Mouse (Mus musculus) mesoderm, embryonic 11.5 days (tissue): ENCODE data around the gene AA467197.

Experiments
- DNase-seq: peaks from one replicate; pipeline ENCODE4 v3.0.0-alpha.2; 2012; ENCODE audit warnings: low read depth, low spot score

AA467197 gene

GRCm38 (mm10) chr2:122638029-122638428 lies 1.2 kb downstream of the AA467197 start:
- no peak for DNase-seq

DNA sequence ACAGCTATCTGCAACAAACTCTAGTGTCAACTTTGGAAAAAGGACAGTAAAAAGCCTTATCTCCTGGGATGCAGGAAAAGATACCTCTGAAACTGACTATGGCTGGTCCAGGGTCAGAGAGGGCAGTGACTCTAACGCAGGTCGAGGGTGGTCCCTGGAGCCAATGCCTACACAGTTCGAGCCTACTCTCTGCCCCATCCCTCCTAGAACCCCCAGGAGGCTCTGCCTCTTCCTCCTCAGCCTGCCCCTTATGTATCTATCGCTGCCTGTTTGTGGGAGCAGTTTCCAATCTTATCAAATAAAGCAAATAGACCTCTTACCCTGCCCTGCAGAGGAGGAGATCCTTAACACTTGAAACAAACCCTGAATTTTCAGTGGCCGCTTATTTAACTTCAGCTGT lies 1.9 kb downstream of the AA467197 start:
- DNase-seq, result no peak

GRCm38 (mm10) chr2:122652096-122653084 lies 15.6 kb downstream of the AA467197 start:
- no peak for DNase-seq

DNA sequence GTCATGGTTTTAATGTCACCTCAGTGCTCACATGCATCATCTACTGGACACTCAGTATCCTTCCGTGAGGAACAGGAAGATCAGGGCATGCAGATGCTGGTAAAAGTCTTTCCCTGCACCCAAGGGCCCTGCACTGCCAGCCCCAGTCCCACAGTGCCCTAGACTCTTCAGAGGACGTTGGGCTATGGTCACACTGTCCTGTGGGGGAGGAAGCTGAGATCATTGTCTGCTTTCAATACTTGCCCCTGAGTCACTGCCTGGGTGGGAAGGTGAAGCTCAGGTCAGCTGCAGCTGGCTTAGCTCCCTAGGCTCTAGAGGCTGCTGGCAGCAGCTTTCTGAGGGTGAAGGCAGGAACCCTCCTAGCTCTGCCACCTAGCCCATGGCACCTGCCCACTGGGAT lies 19.3 kb downstream of the AA467197 start:
- no peak for DNase-seq

- DNase-seq, result no peak
These were observed 20.0 kb downstream of the AA467197 start for GRCm38 (mm10) chr2:122656767-122657166.

DNA sequence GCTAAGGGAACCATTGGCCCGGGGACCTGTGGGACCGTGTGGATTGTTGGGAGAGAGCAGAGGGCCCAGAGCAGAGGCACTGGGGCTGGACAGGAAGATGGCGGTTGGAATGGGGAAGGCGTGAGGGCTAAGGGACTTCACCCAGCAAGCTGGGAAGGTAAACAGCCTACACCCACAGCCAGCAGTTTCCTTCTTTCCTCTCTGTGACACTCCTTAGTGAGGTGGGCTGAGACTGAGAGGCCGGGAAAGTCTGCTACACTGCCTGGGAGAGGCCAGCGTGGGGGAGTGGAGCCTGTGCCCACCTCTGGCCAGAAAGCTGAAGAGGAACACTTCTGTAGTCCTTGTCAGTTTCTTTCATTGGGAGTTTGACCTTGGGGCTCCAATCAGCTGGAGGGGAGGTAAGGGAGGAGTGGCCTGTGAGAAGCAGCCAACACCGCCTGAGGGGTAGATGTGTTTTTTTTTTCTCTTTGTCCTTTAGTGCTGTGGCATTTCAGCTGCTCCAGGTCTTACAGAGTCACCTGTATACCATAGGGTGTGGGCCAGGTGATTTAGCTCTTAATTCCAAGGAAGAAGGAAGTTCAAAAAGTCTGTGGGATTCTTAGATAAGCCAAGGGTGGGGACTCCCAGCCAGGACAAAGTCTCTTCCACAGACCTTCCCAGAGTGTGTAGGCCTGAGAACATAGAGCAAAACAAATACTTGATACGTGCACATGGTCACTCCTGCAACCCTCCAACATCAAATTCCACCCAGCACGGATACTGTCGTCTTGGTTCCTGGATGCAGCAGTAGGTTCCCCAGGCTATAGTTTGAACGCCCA lies 21.1 kb downstream of the AA467197 start:
- no peak for DNase-seq

GRCm38 (mm10) chr2:122659825-122660224 lies 23.0 kb downstream of the AA467197 start:
- DNase-seq, result no peak

DNA sequence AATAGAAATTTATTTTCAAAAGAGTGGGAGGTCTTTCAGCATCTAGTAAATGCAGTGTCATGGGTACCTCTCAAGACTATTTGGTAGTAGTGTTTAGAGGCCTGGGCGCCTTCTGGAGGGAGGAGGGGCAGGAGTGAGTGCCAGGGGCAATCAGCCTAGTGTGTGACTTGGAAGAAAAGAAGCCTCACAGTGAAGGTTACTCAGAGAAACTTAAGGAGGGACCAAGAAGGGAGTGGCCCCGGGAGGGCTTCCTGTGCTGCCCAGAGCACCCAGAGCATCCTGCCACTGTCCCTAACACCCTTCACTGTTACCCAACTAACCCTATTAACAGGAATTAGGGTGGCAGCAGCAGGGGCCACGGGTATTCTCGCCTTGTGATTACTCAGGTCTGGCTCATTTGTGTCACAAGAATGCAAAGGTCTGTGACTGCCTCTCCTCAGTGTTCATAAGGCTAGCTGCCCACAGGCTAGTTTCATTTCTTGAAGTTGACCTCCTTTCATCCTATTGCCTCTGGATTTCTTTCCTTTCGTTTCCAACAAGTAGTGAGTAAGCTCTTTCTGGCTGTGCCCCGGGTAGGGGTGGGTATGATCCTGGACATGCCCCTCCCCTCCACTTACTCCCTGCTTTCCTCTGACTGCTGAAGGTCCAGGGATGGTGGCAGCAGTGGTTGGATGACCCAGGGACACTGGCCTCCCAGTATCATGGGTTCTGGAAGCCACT lies 28.6 kb downstream of the AA467197 start:
- DNase-seq, result no peak

DNA sequence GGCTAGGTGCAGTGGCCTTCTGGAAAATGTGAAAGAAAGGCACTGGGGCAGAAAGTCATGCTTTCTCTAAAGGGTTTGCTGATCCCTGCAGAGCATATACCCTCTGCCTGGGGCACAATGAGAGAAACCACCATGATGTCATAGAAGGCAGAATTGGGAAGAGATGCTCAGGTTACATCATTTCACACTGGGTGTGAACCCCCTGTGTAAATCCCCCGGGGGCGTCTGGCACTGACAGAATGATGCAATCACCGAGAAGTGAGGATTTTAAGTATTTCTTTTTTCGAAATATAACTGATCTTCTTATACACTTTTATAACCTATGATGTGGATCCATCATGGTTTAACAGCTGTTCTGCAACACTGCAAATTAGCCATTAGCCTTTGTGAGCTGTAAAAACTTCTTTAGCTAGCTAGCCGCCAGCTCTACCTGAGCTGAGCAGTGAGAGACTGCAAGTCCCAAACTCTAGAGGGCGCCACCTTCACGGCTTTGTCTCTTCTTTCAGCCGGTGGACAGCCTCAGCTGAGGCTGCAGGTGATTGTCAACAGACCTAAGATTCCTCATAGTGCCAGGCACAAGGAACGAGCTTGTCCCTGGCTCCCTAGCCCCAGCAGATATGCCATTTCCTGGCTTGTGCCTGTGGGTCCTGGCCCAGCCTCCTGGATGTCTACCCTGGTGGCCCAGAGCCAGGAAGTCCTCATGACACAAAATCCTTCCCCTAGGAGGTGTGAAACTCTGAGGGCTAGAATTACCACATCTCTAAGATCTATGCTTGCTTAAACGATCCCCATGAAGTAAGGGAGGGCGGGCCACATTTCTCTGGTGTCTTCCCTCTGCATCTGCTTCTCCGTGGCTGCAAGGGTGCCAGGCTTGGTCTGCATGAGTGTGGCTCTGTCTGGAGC lies 29.4 kb downstream of the AA467197 start:
- peak; percentile 12 for DNase-seq

DNA sequence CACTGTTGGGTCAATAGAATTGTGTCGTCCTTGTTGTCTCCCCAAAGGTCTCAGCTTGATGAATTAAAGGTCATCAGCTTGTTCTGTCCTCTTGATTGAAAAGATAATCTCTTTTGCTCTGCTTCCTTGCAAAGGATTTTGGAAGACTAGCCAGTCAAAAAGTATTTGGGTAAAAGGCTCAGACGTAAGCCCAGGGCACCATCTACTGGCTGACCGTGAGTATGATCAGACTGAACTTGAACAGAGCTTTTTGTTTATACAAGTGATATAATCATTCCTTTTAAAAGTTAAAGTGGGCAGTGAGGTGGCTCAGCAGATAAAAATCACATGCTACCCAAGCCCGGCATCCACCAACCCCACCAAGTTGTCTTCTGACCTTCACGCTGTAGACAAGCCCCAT lies 31.1 kb downstream of the AA467197 start:
- peak; percentile 43 for DNase-seq

GRCm38 (mm10) chr2:122671714-122672113 lies 34.9 kb downstream of the AA467197 start:
- no peak for DNase-seq

- DNase-seq, result no peak
These were observed 36.1 kb downstream of the AA467197 start for GRCm38 (mm10) chr2:122672841-122673240.

GRCm38 (mm10) chr2:122675126-122675525 lies 38.3 kb downstream of the AA467197 start:
- no peak for DNase-seq

DNA sequence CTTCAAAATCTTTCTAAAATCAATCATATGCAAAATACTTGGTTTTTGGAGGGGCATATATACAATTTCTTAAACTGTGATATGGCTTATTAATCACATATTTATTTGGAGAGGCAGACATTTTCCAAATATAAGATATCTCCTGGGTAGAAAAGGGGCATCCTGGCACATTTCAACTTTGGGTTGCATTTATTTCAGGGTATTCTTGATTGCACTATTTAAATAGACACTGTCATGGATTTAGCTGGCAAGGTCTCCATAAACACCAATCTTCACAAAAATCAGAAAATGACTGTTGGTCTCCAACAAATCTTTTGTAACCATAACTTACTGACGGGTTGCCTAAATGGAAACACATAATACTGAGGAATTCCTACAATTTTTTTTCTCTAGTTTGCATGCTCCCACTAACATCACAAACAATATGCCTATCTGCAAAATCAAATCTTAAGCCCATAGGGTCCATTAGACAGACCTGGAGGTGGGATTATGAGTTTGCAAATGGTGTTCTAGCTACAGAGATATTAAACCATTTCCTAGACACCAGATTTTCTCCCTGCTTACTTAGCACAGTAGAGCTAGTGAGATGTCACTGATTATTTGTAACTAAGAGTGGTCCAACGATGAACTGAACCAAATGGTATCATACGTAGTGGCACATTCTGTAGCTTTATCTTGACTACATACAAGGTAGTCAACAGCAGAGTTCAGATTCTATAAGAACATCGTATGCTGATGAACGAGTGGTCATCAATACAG lies 44.8 kb downstream of the AA467197 start:
- no peak for DNase-seq

DNA sequence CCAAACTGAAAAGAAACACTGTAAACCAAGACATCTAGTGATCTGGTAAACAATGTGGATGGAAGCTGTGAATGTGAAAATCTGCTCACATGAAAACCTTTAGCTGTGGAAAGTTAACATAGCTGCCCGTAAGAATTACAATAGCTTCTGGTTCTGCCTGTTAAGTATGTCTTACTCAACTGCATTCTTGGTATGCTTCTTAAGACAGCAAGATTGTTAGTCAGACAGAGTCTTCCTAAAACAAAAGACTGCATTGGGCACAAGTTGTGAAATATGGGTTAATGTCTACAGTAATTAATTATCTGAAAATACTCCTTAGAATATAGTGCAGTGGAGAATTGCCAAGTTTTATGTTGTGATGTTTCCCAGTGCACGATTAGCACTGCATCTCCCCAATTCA lies 45.7 kb downstream of the AA467197 start:
- DNase-seq, result no peak

DNA sequence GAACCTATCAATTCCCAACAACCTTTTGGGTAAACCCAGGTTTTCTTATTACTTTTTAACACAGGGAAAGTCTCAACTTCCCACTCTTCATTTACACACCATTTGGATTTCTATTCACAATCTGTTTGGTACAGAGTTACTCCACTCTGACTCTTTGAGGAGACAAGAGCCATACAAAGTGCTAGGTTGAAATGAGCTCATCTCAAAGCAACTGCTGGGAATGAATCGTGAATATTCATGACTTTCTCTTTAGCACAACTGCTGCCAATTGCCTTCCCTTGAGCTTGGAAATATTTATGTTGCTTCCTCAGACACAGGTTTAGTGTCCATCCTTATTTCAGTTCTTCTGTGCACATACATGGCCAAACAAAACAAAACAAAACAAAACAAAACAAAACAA lies 46.9 kb downstream of the AA467197 start:
- no peak for DNase-seq

GRCm38 (mm10) chr2:122686665-122687064 lies 49.9 kb downstream of the AA467197 start:
- no peak for DNase-seq
